Mouse (Mus musculus): ENCODE results near the gene Sox11. TPM values are rescaled to one million over a fixed set of nuclear protein-coding genes. Genes with fewer than 3 reads are reported as not detected.

Sox11 gene
- polyA plus RNA-seq, 1 experiment: not detected

DNA sequence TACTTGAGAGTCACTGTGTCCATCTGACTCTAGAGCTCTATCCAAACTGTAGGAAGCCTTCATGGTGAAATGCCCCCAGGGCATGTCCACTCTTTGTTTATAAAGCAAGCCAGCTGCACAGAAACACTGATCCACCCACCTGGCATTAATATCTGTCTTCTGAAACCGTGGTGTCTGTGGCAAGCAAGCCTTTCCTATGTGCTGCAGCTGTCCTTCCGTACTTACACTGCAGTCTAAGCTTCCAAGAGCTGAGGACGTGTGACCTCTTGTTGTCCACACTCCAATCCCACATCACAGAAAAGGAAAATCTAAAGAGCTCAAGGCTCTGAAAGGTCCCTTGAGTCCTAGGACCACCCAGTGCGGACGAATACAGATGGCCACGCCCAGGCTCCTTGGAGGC lies 32.4 kb downstream of the Sox11 start:
- Histone ChIP-seq H3K27ac (replicated peaks; ENCODE audit: low read depth, low read length) (no peak overlapping the region), H3K4me1 (ENCODE audit: control insufficient read depth, insufficient read depth, insufficient read length, low read length) (peaks cover 8% of the 10 kb centered on the region; the same call in 1 of the 2 replicates), H3K4me3 (ENCODE audit: insufficient read depth, low read depth, low read length) (no peak overlapping the region)

DNA sequence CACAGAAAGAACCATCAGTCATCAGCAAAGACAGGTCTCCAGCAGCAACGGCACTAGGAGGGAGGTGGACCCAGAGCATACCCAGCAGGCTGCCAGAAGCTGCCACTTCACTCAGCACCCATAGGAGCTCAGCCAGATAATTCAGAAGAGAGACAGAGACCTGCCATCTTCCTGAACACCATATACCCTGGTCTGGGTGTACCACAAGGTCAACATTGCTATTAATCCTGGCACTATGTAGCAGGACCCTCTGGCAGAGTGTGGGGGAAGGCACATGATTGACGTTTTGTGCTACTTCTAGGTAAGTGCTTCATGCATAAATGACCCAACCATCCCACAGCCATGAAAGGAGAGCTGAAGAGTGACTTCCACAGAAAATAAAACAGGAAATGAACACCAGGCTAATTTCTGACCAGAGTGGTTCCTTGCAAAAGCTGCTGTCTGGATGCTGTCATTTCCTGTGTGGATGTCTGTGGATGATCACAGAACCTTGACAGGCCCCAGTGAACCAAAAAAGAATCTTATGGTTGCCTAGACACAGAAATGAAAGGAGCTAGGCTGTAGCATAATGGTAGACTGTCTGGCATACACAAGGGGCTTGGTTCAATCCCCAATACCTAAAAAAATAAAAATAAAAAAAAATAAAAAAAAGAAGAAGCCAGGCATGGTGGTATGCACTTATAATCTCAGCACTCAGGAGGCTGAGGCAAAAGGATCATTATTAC lies 37.5 kb downstream of the Sox11 start:
- Histone ChIP-seq H3K4me1 (ENCODE audit: control insufficient read depth, insufficient read depth, insufficient read length, low read length) (peaks cover 2% of the 10 kb centered on the region; the same call in 1 of the 2 replicates), H3K27ac (replicated peaks; ENCODE audit: low read depth, low read length) (no peak overlapping the region), H3K4me3 (ENCODE audit: insufficient read depth, low read depth, low read length) (no peak overlapping the region)

DNA sequence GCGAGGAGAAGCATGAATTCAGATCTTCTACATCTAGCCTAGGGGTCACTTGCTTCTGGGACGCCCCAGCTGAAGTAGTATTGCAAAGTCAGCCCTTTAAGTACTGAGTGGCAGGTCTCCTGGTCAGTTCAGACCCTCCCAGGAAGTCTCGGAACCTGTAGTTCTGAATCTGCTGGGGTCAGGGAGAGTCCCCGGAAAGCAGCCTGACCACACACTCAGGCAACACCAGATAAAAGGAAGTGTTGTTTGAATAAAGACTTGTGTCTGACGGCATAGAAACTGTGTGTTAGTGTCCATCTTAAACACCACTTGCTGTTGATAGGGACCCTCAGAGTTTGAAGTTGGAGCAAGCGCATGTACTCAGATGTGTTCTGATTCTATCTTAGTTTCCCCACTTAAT lies 39.2 kb downstream of the Sox11 start:
- Histone ChIP-seq H3K27ac (replicated peaks; ENCODE audit: low read depth, low read length) (no peak overlapping the region), H3K4me1 (ENCODE audit: control insufficient read depth, insufficient read depth, insufficient read length, low read length) (no peaks in the 10 kb centered on the region), H3K4me3 (ENCODE audit: insufficient read depth, low read depth, low read length) (no peak overlapping the region)

DNA sequence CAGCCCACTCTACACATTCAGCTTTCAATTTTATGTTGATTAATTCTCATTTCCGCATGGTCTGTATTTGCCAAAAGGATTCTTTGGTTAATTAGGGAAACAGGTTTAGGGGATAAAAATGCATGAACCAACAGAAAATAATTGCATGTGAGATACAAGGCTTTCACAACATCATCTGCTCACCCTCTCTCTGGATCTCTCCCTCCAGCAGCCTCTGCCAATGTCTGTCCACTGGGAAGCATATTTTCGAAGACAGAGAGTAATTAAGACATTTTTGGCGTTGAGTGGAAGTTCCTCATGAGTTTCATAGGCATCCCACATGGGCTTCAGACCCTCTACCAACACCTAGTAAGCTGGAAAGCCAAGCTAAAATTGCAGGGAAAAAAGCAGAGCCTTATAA lies 43.7 kb downstream of the Sox11 start:
- H3K4me3 ChIP-seq (ENCODE audit: insufficient read depth, low read depth, low read length): no peak overlapping the region
- no peak overlapping the region for H3K27ac ChIP-seq (replicated peaks; ENCODE audit: low read depth, low read length)
- H3K4me1 ChIP-seq (ENCODE audit: control insufficient read depth, insufficient read depth, insufficient read length, low read length): no peaks in the 10 kb centered on the region

DNA sequence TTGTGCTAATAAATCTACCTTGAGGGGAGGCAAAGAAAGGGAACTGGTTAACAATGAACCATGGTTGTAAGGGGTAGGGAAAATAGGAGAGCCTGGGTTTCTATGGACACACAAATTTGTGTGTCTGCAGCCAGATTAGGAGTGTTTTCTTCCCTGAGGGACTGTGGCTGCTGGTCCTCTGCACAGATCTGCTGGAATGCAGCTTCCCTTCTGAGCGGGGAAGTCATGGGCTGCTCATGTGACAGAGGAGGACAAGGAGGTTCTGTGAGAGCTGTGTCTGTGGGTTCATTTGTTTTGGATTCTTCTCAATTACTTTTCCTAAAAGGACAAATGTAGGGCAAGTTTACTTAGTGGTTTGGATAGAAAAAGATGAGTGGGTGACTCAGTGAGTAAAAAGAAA lies 48.2 kb downstream of the Sox11 start:
- no peaks in the 10 kb centered on the region for H3K4me1 ChIP-seq (ENCODE audit: control insufficient read depth, insufficient read depth, insufficient read length, low read length)
- no peak overlapping the region for H3K4me3 ChIP-seq (ENCODE audit: insufficient read depth, low read depth, low read length)
- no peak overlapping the region for H3K27ac ChIP-seq (replicated peaks; ENCODE audit: low read depth, low read length)

DNA sequence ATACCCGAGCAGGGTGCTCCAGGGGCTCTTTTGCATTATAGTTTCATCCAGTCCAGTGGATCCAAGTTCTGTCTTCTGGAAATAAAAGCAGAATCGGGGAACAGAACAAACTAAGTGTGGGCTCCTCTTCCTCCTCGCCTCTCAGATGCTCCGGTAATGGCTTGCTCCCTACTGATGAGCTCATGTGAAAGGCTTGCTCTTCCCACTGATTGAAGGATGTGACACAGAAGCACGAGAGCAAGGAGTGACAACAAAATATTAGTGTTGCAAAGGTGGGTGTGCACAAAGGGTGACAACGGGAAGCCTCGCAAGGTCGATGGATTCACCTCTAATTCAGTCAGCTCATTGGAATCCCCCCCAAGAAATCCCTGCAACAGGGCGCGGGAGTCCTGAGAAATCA lies 48.6 kb downstream of the Sox11 start:
- no peak overlapping the region for H3K27ac ChIP-seq (replicated peaks; ENCODE audit: low read depth, low read length)
- no peak overlapping the region for H3K4me3 ChIP-seq (ENCODE audit: insufficient read depth, low read depth, low read length)
- no peaks in the 10 kb centered on the region for H3K4me1 ChIP-seq (ENCODE audit: control insufficient read depth, insufficient read depth, insufficient read length, low read length)

DNA sequence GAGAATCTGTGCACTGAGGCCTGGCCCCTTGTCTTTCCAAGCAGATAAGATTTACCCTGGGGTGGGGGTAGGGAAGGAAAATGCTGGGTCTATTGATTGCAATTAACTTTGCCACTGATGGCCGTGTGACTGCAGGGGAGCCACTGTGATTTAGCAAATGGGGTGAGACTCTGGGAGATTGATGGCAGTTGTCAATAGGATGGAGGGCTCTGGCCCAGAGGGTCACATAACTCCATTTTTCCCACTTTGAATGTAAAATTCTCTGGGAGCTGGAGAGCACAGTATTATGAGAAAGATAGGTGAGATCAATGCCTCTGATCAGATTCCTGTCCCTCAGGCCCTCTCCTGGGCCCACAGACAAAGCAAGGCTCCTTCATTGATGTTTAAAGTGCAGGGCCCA lies 49.2 kb downstream of the Sox11 start:
- H3K27ac ChIP-seq (replicated peaks; ENCODE audit: low read depth, low read length): no peak overlapping the region
- no peak overlapping the region for H3K4me3 ChIP-seq (ENCODE audit: insufficient read depth, low read depth, low read length)
- H3K4me1 ChIP-seq (ENCODE audit: control insufficient read depth, insufficient read depth, insufficient read length, low read length): no peaks in the 10 kb centered on the region
